Mouse (Mus musculus) liver, embryonic 15.5 days (tissue): ENCODE results near the gene Ldhc. TPM values are rescaled to one million over a fixed set of nuclear protein-coding genes. Genes with fewer than 3 reads are reported as not detected.
A peak's percentile ranks its signal among the peaks of the same experiment; 100 is the strongest.
"Not testable (repeated sequence)": the region's sequence is repeated elsewhere in the genome, so short reads cannot be mapped to it uniquely, and the experiment has no call there.

Experiments
- ATAC-seq: fragments of 200-750 bp; cut with Nextera tagmentation; 2 replicates; pipeline ENCODE4 v1.8.0; 2017; ENCODE audit warnings: moderate number of reproducible peaks, mild to moderate bottlenecking, moderate library complexity; ENCODE audit not compliant: insufficient read depth
- H3K27ac ChIP-seq: fragments of 300-500 bp; sonication (generic); replicated peaks from 2 replicates; pipeline ENCODE4 v1.5.1; 2015; ENCODE audit warnings: mild to moderate bottlenecking, inconsistent platforms
- H3K27me3 ChIP-seq: fragments of 300-500 bp; sonication (generic); 2 replicates; pipeline ENCODE4 v1.6.1; 2015; ENCODE audit warnings: mild to moderate bottlenecking, inconsistent platforms
- H3K36me3 ChIP-seq: fragments of 300-500 bp; sonication (generic); replicated peaks from 2 replicates; pipeline ENCODE4 v1.6.1; 2015; ENCODE audit warnings: moderate library complexity, mild to moderate bottlenecking, inconsistent platforms
- H3K4me1 ChIP-seq: fragments of 300-500 bp; sonication (generic); replicated peaks from 2 replicates; pipeline ENCODE4 v1.6.1; 2015; ENCODE audit warnings: inconsistent platforms
- H3K4me2 ChIP-seq: fragments of 300-500 bp; sonication (generic); 2 replicates; pipeline ENCODE4 v1.6.1; 2015; ENCODE audit warnings: moderate library complexity, mild to moderate bottlenecking, inconsistent platforms
- H3K4me3 ChIP-seq: fragments of 300-500 bp; sonication (generic); replicated peaks from 2 replicates; pipeline ENCODE4 v1.5.1; 2015; ENCODE audit warnings: mild to moderate bottlenecking, inconsistent platforms
- H3K9ac ChIP-seq: fragments of 300-500 bp; sonication (generic); 2 replicates; pipeline ENCODE4 v1.6.1; 2015; ENCODE audit warnings: moderate library complexity, mild to moderate bottlenecking, inconsistent platforms
- H3K9me3 ChIP-seq: fragments of 300-500 bp; sonication (generic); replicated peaks from 2 replicates; pipeline ENCODE4 v1.6.1; 2016; ENCODE audit warnings: inconsistent platforms
- WGBS: fragments of 180-500 bp; shearing (Covaris S2); methylation state at CpG from one replicate; pipeline ENCODE4 v1.1.7; 2015; ENCODE audit warnings: mixed read lengths; ENCODE audit not compliant: insufficient replicate concordance; 5-methylcytosine and 5-hydroxymethylcytosine counted together
- polyA plus RNA-seq: library from polyadenylated mRNA; unstranded; fragments of >200 nt; fragmentation: Nextera tagmentation; extraction: Ambion mirVana; gene quantifications from 2 replicates; pipeline ENCODE4 v1.2.1, GENCODE M21; 2015

Gene Ldhc
- 0.18 TPM in 1 of 2 replicates, not detected in the other for polyA plus RNA-seq

DNA sequence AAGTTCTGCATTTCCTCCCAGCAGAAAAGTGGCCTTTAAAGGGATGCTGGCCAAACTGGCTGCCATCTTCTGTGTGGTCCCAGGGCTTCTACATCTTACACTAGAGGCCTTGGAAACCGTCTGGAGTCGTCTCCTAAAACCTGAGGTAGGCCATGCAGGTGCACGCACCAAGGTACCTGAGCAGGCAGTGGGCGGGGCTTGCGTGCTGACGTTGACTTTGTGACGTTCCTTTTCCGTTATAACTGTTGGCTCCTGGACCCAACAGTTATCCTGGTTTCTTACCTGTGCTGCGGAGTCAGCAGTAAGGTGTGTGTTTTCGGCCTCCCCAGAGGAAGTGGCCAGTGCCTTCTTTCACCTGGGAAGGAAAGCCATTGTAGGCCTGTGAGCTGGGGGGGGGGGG is at the start of gene Ldhc:
Gene Ldhc, plus strand, starts transcription at position 208 of the 400 bp plus-strand sequence.
- 47% methylated on average over 10 of the region's 10 CpGs for WGBS
- no peak within 1 kb of the TSS for H3K9ac ChIP-seq
- H3K27me3 ChIP-seq, result no peaks in the 10 kb centered on the region
- no peak within 1 kb of the TSS for H3K4me2 ChIP-seq
- no peaks in the 10 kb centered on the region for H3K4me1 ChIP-seq
- no peaks in the 10 kb centered on the region for H3K9me3 ChIP-seq
- no peak within 1 kb of the TSS for H3K27ac ChIP-seq
- H3K36me3 ChIP-seq, result peaks cover 3% of the 10 kb centered on the region
- no peak for ATAC-seq
- no peak within 1 kb of the TSS for H3K4me3 ChIP-seq

DNA sequence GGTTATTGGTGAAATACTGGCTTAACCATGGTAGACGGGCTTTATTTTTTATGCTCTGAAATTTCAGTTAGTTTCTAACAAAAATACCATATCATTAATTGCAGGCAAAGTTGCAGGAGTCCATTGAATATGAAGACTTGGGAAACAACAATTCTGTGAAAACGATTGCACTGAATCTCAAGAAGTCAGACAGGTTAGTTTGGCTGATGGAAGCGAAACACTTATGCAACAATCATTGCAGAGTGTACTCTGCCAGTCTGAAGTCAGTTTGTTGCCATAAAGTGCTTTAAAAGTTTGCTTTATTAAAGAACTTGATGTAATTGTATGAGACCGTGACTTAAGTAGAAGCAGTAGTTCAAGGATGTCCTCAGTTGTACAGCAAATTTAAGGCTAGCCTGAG is 47.0 kb upstream of the Ldhc start:
- ATAC-seq, result no peak
- Histone ChIP-seq H3K4me2 (no peak overlapping the region), H3K4me1 (no peaks in the 10 kb centered on the region), H3K9me3 (no peaks in the 10 kb centered on the region), H3K36me3 (peaks cover 84% of the 10 kb centered on the region), H3K27ac (no peak overlapping the region), H3K9ac (no peak overlapping the region), H3K27me3 (no peaks in the 10 kb centered on the region), H3K4me3 (no peak overlapping the region)
- 80% methylated on average over 4 of the region's 4 CpGs for WGBS

DNA sequence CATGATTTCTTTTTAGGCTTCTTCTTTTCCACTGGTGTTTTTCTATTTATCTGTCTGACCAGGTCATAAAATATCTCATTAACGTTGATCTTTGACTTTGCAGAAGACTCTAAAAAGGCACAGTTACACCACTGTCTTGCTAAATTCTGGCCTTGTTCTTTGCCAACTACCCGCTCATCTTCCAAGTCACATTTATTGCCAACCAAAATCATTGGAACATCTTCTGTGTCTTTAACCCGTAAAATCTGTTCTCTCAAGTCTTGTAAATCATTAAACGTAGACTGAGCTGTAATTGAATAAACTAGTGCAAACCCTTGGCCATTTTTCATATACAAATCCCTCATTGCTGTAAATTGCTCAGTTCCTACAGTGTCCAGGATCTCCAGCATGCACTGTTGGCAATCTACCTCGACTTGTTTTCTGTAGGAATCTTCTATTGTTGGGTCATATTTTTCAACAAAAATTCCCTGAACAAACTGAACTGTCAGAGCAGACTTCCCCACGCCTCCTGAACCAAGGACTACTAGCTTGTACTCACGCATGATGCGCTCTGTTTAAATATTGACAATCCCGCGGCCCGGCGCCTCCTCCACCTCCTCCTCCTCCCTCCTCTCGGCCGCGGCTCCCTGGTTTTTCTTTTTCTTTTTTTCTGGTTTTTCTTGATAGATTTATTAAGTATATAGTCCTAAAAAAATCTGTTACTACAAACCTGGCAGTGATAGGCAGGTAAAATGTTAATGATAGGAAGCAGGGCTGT is 39.9 kb upstream of the Ldhc start:
- not testable (repeated sequence) for H3K4me2 ChIP-seq, H3K4me3 ChIP-seq, H3K9me3 ChIP-seq, H3K9ac ChIP-seq, H3K27me3 ChIP-seq, ATAC-seq, H3K4me1 ChIP-seq
- Histone ChIP-seq H3K27ac (0 out of 2 replicates have a peak overlapping the region, but pooled peaks have one; percentile 16), H3K36me3 (peaks cover 66% of the 10 kb centered on the region)
- WGBS, result 75% methylated on average over 15 of the region's 15 CpGs

DNA sequence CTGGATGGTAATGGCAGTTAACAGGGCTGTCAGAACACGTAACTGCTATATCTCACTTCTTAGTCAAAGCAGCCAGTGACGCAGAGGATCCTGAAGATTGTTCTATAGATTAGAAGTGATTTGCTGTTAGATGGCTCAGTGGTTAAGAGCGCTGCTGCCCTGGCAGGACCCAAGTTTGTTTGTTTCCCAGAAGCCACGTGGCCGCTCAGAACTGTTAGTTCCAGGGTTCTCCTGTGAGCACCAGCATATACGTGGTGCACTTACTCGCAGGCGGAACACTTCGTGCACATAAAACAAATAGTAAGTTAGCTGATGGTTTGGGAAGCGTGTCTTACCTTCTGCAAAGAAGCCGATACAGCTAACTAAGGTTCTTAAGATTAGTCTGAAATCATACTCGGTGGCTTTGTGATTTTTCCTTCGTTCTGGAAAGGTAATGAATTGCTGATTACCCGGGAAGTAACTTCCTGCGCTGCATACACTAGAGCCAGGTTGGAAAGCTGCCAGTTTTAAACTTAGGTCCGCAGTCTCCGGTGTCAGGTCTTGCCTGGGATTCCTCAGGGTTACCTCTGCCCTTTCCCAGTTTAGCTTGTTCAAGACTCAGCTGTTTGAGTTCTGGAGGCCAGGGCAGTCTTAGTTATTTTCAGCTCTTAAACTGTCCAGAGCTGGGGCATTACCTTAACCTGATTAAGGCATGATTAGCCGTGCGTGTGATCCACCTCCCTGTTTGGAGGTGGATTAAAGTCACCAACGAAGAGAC is 33.8 kb upstream of the Ldhc start:
- Histone ChIP-seq H3K4me2 (no peak overlapping the region), H3K9me3 (no peaks in the 10 kb centered on the region), H3K27ac (peak overlapping the region; percentile 51; the same call in 1 of the 2 replicates), H3K4me3 (no peak overlapping the region), H3K9ac (no peak overlapping the region), H3K4me1 (peaks cover 32% of the 10 kb centered on the region), H3K36me3 (peaks cover 21% of the 10 kb centered on the region), H3K27me3 (no peaks in the 10 kb centered on the region)
- 63% methylated on average over 20 of the region's 20 CpGs for WGBS
- ATAC-seq, result no peak

DNA sequence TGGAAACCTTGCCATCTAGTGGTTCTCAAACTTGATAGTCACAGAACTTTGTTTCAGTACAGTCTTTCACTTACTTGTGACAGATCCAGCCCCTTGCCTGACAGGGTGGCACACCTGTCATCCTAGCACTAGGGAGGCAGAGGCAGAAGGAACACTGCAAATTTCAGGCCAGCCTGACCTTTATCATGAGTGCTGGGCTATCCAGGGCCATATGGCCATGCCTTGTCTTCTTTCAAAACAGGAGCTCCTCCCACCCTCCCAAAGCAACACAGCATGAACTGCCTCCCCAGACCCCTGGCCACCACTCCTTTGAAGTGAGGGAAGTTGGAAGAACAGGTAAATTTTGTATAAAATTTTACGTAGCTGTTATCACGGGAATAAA is 33.2 kb upstream of the Ldhc start:
- H3K9me3 ChIP-seq, result no peaks in the 10 kb centered on the region
- H3K36me3 ChIP-seq, result peaks cover 15% of the 10 kb centered on the region
- H3K4me3 ChIP-seq, result no peak overlapping the region
- 73% methylated on average over 2 of the region's 2 CpGs for WGBS
- H3K27ac ChIP-seq, result no peak overlapping the region
- no peaks in the 10 kb centered on the region for H3K27me3 ChIP-seq
- H3K4me1 ChIP-seq, result peaks cover 38% of the 10 kb centered on the region
- no peak overlapping the region for H3K4me2 ChIP-seq
- no peak overlapping the region for H3K9ac ChIP-seq
- ATAC-seq, result no peak

DNA sequence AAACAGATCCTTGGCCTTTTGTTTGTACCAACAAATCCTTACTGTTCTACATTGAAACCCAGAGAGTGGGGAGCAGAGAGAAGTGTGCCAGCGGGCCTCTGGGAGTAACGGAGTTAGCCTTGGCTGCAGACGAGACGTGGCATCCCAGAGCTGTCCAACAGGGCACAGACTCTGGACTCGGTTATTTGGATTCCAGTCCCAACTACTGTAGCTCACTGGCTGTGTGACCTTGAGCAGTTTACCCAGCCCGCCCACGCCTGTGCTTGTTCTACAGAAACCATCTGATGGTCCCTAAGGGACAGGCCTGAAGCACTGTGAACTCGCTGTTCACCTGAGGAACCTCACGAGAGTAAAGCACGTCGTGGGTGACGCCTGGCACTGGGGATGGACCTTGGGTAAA is 31.1 kb upstream of the Ldhc start:
- no peak overlapping the region for H3K4me3 ChIP-seq
- peaks cover 56% of the 10 kb centered on the region for H3K4me1 ChIP-seq
- 69% methylated on average over 12 of the region's 12 CpGs for WGBS
- no peak overlapping the region for H3K9ac ChIP-seq
- no peak overlapping the region for H3K4me2 ChIP-seq
- peak overlapping the region; percentile 78 for H3K27ac ChIP-seq
- H3K27me3 ChIP-seq, result no peaks in the 10 kb centered on the region
- H3K9me3 ChIP-seq, result no peaks in the 10 kb centered on the region
- ATAC-seq, result peak; percentile 74
- no peaks in the 10 kb centered on the region for H3K36me3 ChIP-seq

DNA sequence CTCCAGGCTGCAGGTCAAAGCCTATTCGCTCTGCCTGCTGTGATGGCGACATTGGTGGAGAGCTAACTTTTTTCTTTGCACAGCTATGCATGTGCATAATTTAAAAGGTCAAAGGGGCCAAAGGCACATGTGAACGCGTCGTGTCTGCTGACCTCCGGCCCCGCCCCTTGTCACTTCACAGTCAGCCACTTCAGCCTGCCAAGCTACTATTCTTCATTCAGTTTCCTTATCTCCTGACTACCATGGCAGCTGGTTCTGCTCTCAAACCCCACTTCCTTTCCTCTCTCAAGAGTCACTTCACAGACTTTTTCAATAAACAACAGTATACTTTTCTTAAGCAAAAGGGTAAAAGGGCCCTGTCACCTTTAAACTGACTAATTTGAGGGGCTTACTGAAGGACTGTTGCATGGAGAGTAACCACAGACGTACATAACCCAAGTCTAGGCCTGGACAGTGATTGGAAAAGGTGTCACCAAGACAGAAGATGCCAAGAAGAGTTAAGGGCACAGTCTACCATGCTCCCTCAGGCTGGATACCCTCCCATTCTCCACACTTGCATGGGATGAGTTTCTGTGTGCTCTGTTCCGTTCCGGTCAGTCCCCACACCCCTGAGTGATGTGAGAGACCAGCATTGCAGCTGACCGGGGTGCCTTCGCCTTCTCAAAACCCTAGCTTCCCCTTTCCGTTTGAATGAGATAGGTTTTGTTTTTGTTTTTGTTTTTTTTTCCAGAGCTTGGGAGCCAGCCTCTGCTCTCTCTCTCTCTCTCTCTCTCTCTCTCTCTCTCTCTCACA is 30.0 kb upstream of the Ldhc start:
- peak; percentile 9 for ATAC-seq
- no peak overlapping the region for H3K4me3 ChIP-seq
- no peaks in the 10 kb centered on the region for H3K9me3 ChIP-seq
- no peaks in the 10 kb centered on the region for H3K27me3 ChIP-seq
- peak overlapping the region; percentile 78 for H3K27ac ChIP-seq
- H3K4me2 ChIP-seq, result no peak overlapping the region
- 18% methylated on average over 13 of the region's 13 CpGs for WGBS
- no peak overlapping the region for H3K9ac ChIP-seq
- H3K36me3 ChIP-seq, result no peaks in the 10 kb centered on the region
- H3K4me1 ChIP-seq, result peaks cover 56% of the 10 kb centered on the region

DNA sequence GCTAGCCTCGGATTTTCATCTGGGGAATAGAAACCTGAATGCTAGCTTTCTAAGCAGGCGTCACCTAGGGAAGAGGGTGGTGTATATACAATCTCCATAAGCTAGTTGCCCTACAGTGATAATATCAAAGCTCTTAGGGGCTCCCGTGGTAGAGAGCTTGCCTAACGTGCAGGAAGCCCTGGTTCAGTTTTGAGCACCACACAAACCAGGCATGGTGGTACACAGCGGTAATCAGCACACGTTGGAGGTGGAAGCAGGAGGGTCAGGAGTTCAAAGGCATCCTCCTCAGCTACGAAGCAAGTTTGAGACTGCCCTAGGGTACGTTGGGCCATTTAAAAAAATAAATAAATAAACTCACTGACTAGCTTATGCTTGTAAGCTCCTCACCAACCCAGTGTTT is 29.3 kb upstream of the Ldhc start:
- Histone ChIP-seq H3K36me3 (no peaks in the 10 kb centered on the region), H3K4me1 (peaks cover 56% of the 10 kb centered on the region), H3K27ac (peak overlapping the region; percentile 78), H3K9me3 (no peaks in the 10 kb centered on the region), H3K27me3 (no peaks in the 10 kb centered on the region), H3K4me2 (no peak overlapping the region), H3K4me3 (no peak overlapping the region), H3K9ac (no peak overlapping the region)
- WGBS, result 35% methylated on average over 8 of the region's 8 CpGs
- ATAC-seq, result no peak

DNA sequence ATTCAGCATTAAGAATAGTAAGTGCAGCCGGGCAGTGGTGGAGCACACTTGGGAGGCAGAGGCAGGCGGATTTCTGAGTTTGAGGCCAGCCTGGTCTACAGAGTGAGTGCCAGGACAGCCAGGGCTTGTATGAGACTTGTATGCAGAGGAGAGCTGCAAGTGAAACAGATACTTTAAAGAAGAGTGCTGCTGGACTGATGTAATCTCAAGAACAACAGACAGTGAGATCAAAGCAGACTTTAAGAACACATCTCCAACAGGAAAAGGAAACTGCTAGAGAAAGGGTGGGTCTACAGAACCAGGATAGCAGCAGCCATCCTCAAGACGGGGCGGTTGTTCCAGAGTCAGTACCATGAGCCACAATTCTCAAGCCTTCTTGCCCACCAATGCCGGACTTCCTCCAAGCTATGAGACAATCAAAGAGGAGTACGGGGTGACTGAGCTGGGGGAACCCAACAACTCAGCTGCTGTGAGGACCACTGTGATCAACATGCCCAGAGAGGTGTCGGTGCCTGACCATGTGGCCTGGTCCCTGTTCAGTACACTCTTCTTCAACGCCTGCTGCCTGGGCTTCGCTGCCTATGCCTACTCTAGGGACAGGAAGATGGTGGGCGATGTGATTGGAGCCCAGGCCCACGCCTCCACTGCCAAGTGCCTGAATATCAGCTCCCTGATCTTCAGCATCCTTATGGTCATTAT is 28.7 kb upstream of the Ldhc start:
- H3K4me1 ChIP-seq, result peaks cover 56% of the 10 kb centered on the region
- not testable (repeated sequence) for H3K9me3 ChIP-seq, ATAC-seq

DNA sequence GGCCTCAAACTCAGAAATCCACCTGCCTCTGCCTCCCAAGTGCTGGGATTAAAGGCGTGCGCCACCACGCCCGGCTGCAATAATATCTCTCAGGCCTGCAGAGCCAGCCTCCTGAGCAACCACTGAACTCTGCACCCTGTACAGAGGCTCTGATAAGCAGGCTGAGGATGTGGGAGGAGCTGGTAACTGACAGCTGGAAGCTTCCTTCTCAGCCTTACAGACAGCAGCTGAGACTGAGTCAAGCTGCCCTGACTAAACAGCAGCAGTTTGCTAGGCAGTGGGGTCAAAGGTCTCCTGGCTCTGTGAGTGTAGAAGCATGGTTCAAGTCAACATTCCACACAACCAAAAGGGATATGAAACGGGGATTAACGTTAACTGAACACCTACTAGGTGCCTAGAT is 27.7 kb upstream of the Ldhc start:
- Histone ChIP-seq H3K27me3 (no peaks in the 10 kb centered on the region), H3K9ac (no peak overlapping the region), H3K4me3 (no peak overlapping the region), H3K4me1 (peaks cover 54% of the 10 kb centered on the region), H3K27ac (peak overlapping the region; percentile 31), H3K4me2 (no peak overlapping the region), H3K36me3 (no peaks in the 10 kb centered on the region), H3K9me3 (no peaks in the 10 kb centered on the region)
- peak; percentile 68 for ATAC-seq
- whole genome bisulfite sequencing, result 6% methylated on average over 6 of the region's 6 CpGs

More for the DNA sequence above, 28.7 kb upstream of the Ldhc start:
- not testable (repeated sequence) for H3K4me2 ChIP-seq, H3K27me3 ChIP-seq, H3K36me3 ChIP-seq, H3K27ac ChIP-seq, H3K9ac ChIP-seq, H3K4me3 ChIP-seq
- 65% methylated on average over 11 of the region's 11 CpGs for WGBS
